Mouse (Mus musculus) liver, embryonic 14.5 days (tissue): ENCODE data around the gene Ifna6.

Experiments used
- CTCF ChIP-seq: IDR thresholded peaks from 2 replicates; pipeline ENCODE4 v1.5.1; 2016; ENCODE audit warnings: antibody characterized with exemption, low read depth, control low read depth
- EP300 ChIP-seq: IDR thresholded peaks from 2 replicates; pipeline ENCODE4 v1.6.1; 2016; ENCODE audit warnings: antibody characterized with exemption, low read depth

GRCm38 (mm10) chr4:88830523-88830922 lies 3.3 kb downstream of the Ifna6 start:
- TF ChIP-seq EP300 (no peak), CTCF (no peak; the same call in 1 of the 2 replicates)
